Mouse (Mus musculus) splenic B cell, adult 2 months (primary cell): Measurements from ENCODE around the gene Fadd.
A peak's percentile ranks its signal among the peaks of the same experiment; 100 is the strongest.

Source experiments
- DNase-seq: peaks from one replicate; pipeline ENCODE4 v3.0.0-alpha.2; 2011; ENCODE audit warnings: low read depth, low spot score
- H3K27me3 ChIP-seq: 2 replicates; pipeline ENCODE4 v1.6.1; 2012; ENCODE audit warnings: mild to moderate bottlenecking, low read length, moderate library complexity, mixed read lengths; ENCODE audit not compliant: control insufficient read depth, poor library complexity, insufficient read depth, severe bottlenecking
- H3K36me3 ChIP-seq: 2 replicates; pipeline ENCODE4 v1.6.1; 2012; ENCODE audit warnings: mild to moderate bottlenecking, low read length, moderate library complexity, mixed read lengths; ENCODE audit not compliant: control insufficient read depth, poor library complexity, insufficient read depth, severe bottlenecking

Gene Fadd

DNA sequence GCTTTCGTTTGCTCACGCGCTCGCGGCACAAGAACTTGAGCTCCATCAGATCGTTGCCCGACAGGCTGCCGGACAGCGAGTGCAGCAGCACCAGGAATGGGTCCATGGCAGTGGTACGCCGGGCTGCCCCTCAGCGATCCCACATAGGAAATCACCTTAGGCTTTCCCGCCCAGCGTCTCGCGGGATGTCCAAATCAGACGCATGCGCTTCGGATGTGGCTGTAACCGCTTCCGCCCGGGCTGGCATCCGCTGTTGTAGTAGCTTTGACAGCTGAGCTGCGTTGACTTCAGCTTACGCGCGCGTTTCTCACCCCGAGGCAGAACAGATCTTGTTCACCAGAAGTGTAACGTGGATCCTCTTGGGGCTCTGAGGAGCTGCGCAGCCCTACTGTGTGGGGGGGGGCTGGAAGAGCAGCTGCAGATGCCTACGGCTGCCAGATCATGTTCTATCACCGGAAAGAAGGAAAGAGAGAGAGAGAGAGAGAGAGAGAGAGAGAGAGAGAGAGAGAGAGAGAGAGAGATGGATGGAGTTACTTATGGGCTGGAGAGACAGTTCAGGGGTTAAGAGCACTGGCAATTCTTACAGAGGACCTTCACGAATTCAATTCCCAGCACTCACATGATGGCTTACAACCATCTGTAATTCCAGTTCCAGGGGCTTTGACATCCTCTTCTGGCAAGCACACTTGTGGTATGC lies at the start of gene Fadd:
TSS of gene Fadd (minus strand) at position 180 of the 697 bp plus-strand sequence.
- no peaks in the 10 kb centered on the region for H3K27me3 ChIP-seq
- peak; percentile 96 for DNase-seq

DNA sequence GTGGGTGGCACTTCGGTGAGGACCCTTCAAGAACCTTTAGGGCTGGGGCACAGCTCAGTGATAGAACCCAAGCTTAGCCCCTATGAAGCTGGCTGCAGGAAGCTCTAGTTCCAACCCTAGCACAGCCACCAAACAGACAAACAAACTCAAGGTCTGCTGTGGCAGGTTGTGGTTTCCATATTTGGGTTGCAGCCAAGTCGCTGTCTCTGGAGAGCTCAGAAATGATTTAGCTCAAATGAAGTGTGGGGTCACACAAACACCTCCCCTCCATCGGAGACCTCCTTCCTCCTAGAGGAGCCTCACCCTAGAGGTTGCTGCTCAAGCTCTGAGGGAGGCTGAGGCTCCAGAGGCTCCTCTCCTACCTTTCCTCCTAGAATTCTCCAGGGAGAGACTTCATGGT lies 48.4 kb upstream of the Fadd start:
- Histone ChIP-seq H3K27me3 (no peaks in the 10 kb centered on the region), H3K36me3 (no peaks in the 10 kb centered on the region)
- no peak for DNase-seq

More for the DNA sequence above, at the start of gene Fadd:
- H3K36me3 ChIP-seq, result no peaks in the 10 kb centered on the region; the same call in 1 of the 2 replicates

DNA sequence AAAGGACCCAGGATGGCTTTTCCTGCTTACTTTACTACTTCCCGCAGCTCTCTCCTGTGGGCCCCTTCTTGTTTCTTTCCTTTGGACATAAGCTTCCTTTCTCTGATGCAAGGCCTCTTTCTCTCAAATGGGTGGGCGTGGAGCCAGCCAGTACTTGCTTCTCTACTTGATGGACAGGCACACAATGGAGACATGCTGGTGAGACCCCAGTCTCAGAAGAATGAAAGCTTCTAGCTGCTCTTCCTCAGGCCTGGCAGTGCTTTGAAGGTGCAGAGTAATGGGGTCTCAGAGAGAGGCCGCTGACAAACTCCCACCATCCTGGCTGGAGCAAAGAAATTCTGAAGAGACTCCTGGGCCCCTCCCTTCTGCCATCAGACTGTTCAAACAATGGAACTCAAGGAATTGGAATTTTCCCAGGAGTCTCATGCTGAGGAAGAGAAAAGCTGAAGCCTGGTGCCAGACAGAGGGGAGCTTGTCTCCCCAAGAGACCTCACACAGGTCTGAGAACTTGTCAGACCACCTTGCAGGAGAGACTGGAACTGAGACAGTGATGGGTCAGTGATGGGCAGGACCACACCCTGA lies 46.2 kb upstream of the Fadd start:
- no peak for DNase-seq
- Histone ChIP-seq H3K27me3 (no peaks in the 10 kb centered on the region), H3K36me3 (no peaks in the 10 kb centered on the region)

DNA sequence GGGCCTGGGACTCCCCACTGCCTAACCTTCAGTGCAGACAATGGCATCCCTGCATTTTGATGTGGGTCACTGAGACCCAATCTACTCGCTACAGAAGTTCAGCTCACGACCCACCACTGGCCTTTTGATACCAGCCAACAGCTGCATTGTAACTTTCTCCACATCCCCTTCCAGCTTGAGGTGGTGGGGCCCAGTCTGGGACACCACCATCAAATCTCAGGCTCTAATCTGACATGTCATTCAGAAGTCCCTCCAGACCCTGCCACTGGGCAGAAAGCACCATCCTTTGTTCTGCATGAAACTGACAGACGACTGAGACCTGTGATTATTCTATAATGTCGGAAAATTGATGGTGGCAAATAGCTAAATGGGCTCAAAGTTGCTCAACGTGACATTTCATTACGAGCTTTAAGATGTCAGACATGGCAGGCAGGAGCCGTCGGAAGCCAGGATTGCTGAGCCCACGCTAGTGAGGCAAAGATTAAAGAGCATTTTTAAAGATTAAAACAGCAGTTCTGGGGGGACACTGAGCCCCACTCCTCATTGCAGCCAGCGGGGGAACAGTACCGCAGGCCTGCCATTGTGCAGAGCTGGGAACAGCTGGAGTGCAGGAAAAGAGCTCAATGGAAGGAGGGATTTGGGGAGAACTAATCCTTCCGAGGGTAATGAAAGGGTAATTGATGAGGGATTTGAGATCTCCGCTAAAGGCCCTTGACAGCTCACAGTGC lies 45.5 kb upstream of the Fadd start:
- Histone ChIP-seq H3K27me3 (no peaks in the 10 kb centered on the region), H3K36me3 (no peaks in the 10 kb centered on the region)
- no peak for DNase-seq

DNA sequence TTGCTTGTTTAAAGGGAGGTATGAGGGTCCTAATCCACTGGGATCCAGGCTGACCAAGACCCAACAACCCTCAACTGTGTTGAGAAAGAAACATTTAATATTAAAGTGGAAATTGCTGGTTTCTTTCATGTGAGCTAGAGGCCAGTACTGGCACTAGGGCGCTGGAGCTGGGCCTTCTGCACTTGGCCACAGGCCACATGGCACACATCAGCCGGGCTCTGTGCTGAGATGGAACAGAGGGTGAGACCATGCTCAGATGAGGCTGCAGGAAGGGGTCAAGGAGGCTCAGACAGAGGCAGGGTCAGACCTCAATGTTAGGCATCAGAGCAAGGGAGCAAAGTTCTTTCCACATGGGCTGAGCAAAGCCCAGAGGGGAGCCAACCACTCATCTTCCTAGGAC lies 43.8 kb upstream of the Fadd start:
- DNase-seq, result no peak
- Histone ChIP-seq H3K36me3 (no peaks in the 10 kb centered on the region), H3K27me3 (no peaks in the 10 kb centered on the region)

DNA sequence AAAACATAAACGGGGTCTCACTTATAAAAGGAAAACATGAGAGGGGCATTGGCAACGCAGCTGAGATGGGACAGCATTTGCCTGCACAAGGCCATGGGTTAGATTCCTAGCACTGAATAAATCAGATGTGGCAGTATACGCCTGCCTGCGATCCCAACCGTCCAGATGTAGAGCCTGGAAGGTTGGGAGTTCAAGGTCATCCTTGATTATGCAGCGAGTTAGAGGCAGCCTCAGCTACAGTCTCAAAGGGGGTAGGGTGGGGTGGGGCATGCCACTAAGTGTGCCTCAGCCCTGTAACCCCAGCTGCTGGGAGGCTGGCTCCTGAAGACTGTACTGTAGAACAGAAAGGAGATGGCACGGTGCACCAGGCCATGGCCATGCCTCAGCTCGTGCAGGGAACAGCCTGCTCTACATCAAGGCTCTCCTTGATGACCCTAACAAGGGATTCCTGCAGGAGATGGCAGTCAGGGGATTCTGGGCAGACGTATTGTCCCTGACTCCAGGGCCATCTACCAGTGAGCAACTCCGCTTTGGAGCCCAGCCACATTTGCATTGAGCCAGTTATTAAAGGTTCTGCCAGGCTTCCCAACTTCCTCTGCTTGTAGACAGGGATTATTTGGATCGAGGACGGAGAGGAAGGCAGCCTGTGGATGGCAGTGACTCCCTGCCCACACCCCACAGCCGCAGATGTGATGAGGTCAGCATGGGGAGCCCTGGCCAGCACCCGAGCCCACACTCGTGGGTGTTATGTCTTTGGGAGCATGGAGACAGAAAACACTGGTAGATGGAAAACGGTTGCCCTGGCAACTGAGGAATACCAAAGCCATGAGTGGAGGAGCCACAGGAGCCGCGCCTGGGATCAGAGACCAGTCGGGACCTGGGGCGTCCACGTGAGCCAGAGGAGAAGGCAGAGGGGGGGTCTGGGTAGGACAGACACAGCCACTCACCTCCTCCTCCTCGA lies 38.7 kb upstream of the Fadd start:
- no peak for DNase-seq
- Histone ChIP-seq H3K36me3 (no peaks in the 10 kb centered on the region), H3K27me3 (no peaks in the 10 kb centered on the region)

DNA sequence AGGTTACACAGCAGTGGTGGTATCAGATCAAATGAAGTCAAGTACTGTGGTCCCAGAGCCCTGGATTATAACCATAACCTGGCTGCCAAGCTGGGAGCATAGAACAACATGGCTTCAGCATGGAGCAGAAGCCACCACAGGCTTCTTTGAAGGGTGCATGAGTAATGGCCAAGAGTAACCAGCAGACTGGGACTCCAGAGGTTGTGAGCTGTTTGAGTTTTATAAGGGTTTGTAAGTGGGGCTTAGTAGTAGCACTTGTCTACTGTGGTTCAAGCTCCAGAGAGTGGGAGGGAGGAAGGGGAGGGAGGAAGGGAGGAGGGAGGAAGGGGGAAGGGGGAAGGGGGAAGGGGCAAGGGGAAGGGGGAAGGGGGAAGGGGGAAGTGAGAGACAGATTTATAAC lies 38.1 kb upstream of the Fadd start:
- Histone ChIP-seq H3K36me3 (no peaks in the 10 kb centered on the region), H3K27me3 (no peaks in the 10 kb centered on the region)
- no peak for DNase-seq

DNA sequence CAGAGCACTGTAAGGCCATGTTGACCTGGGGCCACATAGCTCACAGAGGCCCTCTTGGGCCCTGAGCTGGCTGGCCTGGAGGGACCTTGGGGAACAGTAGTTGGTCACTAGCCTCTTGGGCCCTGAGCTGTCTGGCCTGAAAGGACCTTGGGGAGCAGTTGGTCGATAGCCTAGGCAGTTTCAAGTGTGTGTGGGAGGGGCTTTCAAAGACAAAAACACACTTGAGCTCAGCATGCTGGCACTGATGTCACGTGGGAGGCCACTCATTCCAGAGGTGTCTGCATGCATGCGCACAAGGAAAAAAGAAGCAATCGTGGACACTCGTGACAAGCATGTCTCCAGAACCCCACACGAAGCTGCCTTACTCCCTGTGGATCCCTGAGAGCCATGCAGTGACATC lies 33.1 kb upstream of the Fadd start:
- Histone ChIP-seq H3K36me3 (no peaks in the 10 kb centered on the region), H3K27me3 (no peaks in the 10 kb centered on the region)
- DNase-seq, result no peak

DNA sequence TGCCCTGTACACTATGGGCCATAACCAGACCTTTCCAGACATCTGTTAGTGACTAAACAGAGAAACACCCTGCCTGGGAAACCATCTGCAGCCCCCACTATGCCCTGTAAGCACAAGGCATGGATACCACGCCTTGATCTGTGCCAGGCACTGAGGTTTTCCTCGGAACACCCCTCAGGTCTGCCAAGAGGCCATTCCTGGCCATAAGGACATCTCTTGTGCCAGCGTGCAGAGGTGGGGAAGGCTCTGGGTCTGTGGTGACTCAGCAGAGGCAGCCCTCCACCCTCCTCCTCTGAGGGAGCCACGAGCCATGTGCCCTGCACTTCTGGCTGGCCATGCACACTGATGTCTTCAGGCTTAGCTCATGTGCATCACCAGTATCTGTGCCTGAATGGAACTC lies 30.6 kb upstream of the Fadd start:
- no peaks in the 10 kb centered on the region for H3K36me3 ChIP-seq
- H3K27me3 ChIP-seq, result no peaks in the 10 kb centered on the region
- no peak for DNase-seq

DNA sequence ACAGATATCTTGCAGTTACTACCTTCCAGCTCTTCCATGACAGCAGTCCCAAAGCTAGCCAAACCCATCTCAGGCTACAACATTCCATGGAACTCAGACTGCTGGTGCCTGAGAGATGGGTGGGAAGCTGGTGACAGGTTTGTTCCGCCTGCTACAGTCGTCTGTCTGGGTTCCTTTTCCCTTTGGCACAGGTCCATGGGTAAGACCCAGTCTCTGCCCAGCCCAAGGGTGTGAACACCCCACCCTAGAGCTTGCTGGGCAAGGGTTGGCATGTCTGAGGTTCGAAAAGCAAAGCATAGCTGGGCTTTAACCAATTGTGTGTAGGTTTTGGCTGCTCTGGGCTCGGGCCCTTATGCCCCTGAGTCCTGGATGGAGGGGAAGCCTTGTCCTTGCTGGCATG lies 30.1 kb upstream of the Fadd start:
- no peak for DNase-seq
- Histone ChIP-seq H3K27me3 (no peaks in the 10 kb centered on the region), H3K36me3 (no peaks in the 10 kb centered on the region)

DNA sequence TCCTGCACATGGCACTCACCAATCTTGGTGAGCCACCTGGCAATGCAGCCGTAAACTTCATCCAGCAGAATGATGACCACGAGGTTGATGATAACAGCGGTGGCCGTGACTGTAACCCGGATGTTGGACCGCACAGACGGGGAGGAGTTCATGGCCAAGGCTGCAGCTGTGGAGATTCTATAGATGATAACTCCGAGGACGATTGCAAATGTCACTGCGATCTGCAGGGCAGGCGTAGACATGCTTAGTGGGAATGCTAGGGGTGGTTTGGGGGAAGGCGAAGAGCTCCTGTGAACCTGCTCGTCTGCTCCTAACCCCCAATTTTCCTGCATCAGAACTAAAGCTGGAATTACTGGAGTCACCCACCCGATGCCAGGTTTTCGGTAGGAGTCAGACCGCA lies 29.3 kb upstream of the Fadd start:
- Histone ChIP-seq H3K36me3 (no peaks in the 10 kb centered on the region), H3K27me3 (no peaks in the 10 kb centered on the region)
- DNase-seq, result no peak

DNA sequence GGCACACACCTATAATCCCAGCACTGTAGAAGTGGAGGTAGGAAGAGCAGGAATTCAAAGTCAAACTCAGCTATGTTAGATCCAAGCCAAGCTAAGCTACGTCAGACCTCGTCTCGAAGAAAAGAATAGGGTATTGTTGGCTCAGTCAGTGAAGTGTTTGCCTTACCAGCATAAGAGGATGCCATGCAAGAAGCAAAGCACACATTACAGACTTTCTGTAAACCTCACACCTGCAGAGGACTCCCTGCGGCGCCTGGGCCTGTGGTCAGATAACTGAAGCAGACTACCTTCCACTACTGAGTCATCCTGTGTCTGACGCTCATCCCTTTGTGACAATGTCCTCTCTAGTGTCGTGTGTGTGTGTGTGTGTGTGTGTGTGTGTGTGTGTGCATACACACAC lies 27.3 kb upstream of the Fadd start:
- DNase-seq, result no peak
- Histone ChIP-seq H3K27me3 (no peaks in the 10 kb centered on the region), H3K36me3 (no peaks in the 10 kb centered on the region)

DNA sequence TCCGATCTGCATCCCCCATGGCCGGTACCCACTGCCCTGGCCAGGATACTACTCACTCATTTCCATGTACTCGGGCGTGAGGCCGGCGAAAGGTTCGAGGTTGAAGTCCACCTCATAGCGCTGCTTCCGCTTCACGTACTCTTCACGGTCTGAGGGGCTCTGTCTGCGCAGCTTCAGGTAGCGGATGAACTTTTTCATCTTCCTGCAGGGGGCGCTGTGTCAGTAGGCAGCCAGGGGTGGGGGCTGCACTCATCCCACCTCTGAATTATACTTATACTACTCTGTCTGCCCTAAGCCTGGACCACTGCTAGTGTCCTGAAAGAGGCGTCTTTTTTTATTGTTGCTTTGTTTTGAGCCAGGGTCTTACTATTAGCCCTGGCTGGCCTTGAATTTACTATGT lies 25.6 kb upstream of the Fadd start:
- H3K27me3 ChIP-seq, result no peaks in the 10 kb centered on the region
- H3K36me3 ChIP-seq, result no peaks in the 10 kb centered on the region
- DNase-seq, result no peak

DNA sequence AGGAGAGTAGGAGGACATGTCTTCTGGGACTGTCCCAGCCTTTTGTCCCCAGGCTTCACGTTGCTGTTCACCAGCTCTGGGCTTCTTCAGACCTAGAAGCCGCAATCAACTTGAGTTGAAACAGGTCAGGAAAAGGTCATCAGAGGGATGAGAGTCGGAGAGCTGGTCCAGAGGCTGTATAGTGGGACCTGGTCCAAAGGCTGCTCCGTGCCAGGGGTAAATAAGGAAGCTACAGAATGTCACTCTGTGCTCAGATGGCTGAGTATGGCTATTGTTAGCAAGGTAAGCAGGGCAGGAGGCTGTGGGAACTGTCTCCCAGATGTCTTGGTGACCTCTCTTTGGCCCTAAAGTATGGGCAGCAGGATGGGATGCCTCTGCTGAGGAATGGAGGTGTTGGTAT lies 22.5 kb upstream of the Fadd start:
- no peaks in the 10 kb centered on the region for H3K27me3 ChIP-seq
- no peaks in the 10 kb centered on the region for H3K36me3 ChIP-seq
- no peak for DNase-seq
